Mouse (Mus musculus) forebrain, postnatal 0 days (tissue): ENCODE measurements around the gene Slc32a1. TPM values are rescaled to one million over a fixed set of nuclear protein-coding genes. Genes with fewer than 3 reads are reported as not detected.

Experiments
- ATAC-seq: fragments of 200-750 bp; cut with Nextera tagmentation; 2 replicates; pipeline ENCODE4 v1.8.0; 2017; ENCODE audit warnings: mild to moderate bottlenecking, moderate library complexity
- DNase-seq: peaks from one replicate; pipeline ENCODE4 v3.0.0-alpha.2; 2015
- H3K27ac ChIP-seq: fragments of 300-500 bp; sonication (generic); 2 replicates; pipeline ENCODE4 v1.5.1; 2014; ENCODE audit warnings: low read depth, mild to moderate bottlenecking, antibody characterized with exemption, low read length, moderate library complexity, mixed read lengths
- H3K27me3 ChIP-seq: fragments of 300-500 bp; sonication (generic); 2 replicates; pipeline ENCODE4 v1.6.1; 2014; ENCODE audit warnings: mild to moderate bottlenecking, low read length, mixed read lengths; ENCODE audit not compliant: insufficient read depth
- H3K36me3 ChIP-seq: fragments of 300-500 bp; sonication (generic); 2 replicates; pipeline ENCODE4 v1.6.1; 2014; ENCODE audit warnings: mild to moderate bottlenecking, moderate library complexity; ENCODE audit not compliant: insufficient read depth
- H3K4me1 ChIP-seq: fragments of 300-500 bp; sonication (generic); 2 replicates; pipeline ENCODE4 v1.6.1; 2014; ENCODE audit warnings: antibody characterized with exemption; ENCODE audit not compliant: insufficient read depth
- H3K4me2 ChIP-seq: fragments of 300-500 bp; sonication (generic); 2 replicates; pipeline ENCODE4 v1.6.1; 2014; ENCODE audit warnings: low read depth, mild to moderate bottlenecking, moderate library complexity
- H3K4me3 ChIP-seq: fragments of 300-500 bp; sonication (generic); 2 replicates; pipeline ENCODE4 v1.5.1; 2014; ENCODE audit warnings: low read depth, low read length, mixed read lengths
- H3K9ac ChIP-seq: fragments of 300-500 bp; sonication (generic); 2 replicates; pipeline ENCODE4 v1.6.1; 2014; ENCODE audit warnings: mild to moderate bottlenecking
- H3K9me3 ChIP-seq: fragments of 300-500 bp; sonication (generic); 2 replicates; pipeline ENCODE4 v1.6.1; 2016; ENCODE audit warnings: low read length
- CTCF ChIP-seq: sonication (generic); IDR thresholded peaks from 2 replicates; pipeline ENCODE4 v1.5.1; 2016; ENCODE audit warnings: antibody characterized with exemption, control low read depth, low read depth
- WGBS: fragments of 180-500 bp; shearing (Covaris S2); extraction: QIAGEN DNeasy Blood & Tissue Kit; methylation state at CpG from one replicate; pipeline ENCODE4 v1.1.7; 2014; 5-methylcytosine and 5-hydroxymethylcytosine counted together
- polyA plus RNA-seq: library from polyadenylated mRNA; unstranded; fragments of >200 nt; fragmentation: Nextera tagmentation; extraction: Ambion mirVana; gene quantifications from 2 replicates; pipeline ENCODE4 v1.2.1, GENCODE M21; 2015
- total RNA-seq: library from RNA; depleted of rRNA; stranded (reverse); fragments of >200 nt; gene quantifications from 2 replicates; pipeline ENCODE4 v1.2.3, GENCODE M21; 2014

The Slc32a1 gene
- total and polyA plus RNA-seq, 2 experiments from 2014 or later, result 10.8 to 37.4 TPM

- peak overlapping the region; percentile 43 for H3K4me3 ChIP-seq
- no peak for TF ChIP-seq CTCF
- H3K27ac ChIP-seq, result peak overlapping the region; percentile 89
- DNase-seq, result peak; percentile 88
- H3K27me3 ChIP-seq, result peaks cover 22% of the 10 kb centered on the region
- no peaks in the 10 kb centered on the region for H3K9me3 ChIP-seq
- no peaks in the 10 kb centered on the region for H3K4me1 ChIP-seq
- peak overlapping the region; percentile 55 for H3K4me2 ChIP-seq
- no peak for ATAC-seq
- H3K36me3 ChIP-seq, result no peaks in the 10 kb centered on the region
- 5% methylated on average over 10 of the region's 10 CpGs for WGBS
- H3K9ac ChIP-seq, result peak overlapping the region; percentile 60
These were observed 2.2 kb downstream of the Slc32a1 start for GRCm38 (mm10) chr2:158612671-158613250.

- Histone ChIP-seq H3K4me1 (no peaks in the 10 kb centered on the region), H3K9me3 (no peaks in the 10 kb centered on the region), H3K36me3 (no peaks in the 10 kb centered on the region), H3K4me3 (peak overlapping the region; percentile 43), H3K27ac (peak overlapping the region; percentile 89), H3K9ac (peak overlapping the region; percentile 60), H3K4me2 (peak overlapping the region; percentile 55), H3K27me3 (peaks cover 27% of the 10 kb centered on the region)
- peak; percentile 78 for TF ChIP-seq CTCF
- WGBS, result 3% methylated on average over 53 of the region's 53 CpGs
- DNase-seq (peak; percentile 90), ATAC-seq (peak; percentile 46)
These were observed 3.2 kb downstream of the Slc32a1 start for GRCm38 (mm10) chr2:158613541-158614417.

- no peak for ATAC-seq
These were observed 3.9 kb downstream of the Slc32a1 start for GRCm38 (mm10) chr2:158614418-158614955.

GRCm38 (mm10) chr2:158615161-158615680, 4.7 kb downstream of the Slc32a1 start:
- peak overlapping the region; percentile 55 for H3K4me2 ChIP-seq

More at GRCm38 (mm10) chr2:158614418-158614955, 3.9 kb downstream of the Slc32a1 start:
- Histone ChIP-seq H3K9me3 (no peaks in the 10 kb centered on the region), H3K4me2 (peak overlapping the region; percentile 55), H3K4me1 (no peaks in the 10 kb centered on the region), H3K27me3 (peaks cover 27% of the 10 kb centered on the region), H3K4me3 (peak overlapping the region; percentile 43), H3K36me3 (no peaks in the 10 kb centered on the region), H3K27ac (peak overlapping the region; percentile 45; the same call in 1 of the 2 replicates), H3K9ac (peak overlapping the region; percentile 41)
- peak; percentile 46 for DNase-seq
- 3% methylated on average over 47 of the region's 47 CpGs for WGBS
- no peak for TF ChIP-seq CTCF

GRCm38 (mm10) chr2:158615702-158616101, 5.1 kb downstream of the Slc32a1 start:
- no peaks in the 10 kb centered on the region for H3K36me3 ChIP-seq
- H3K4me3 ChIP-seq, result peak overlapping the region; percentile 43
- no peaks in the 10 kb centered on the region for H3K4me1 ChIP-seq
- peak overlapping the region; percentile 55 for H3K4me2 ChIP-seq
- peak overlapping the region; percentile 41 for H3K9ac ChIP-seq
- peak overlapping the region; percentile 62; the same call in 1 of the 2 replicates for H3K27ac ChIP-seq
- no peak for ATAC-seq
- DNase-seq, result peak; percentile 53
- no peaks in the 10 kb centered on the region for H3K9me3 ChIP-seq
- H3K27me3 ChIP-seq, result peaks cover 21% of the 10 kb centered on the region
- WGBS, result 3% methylated on average over 13 of the region's 13 CpGs
- no peak for TF ChIP-seq CTCF

More at GRCm38 (mm10) chr2:158615161-158615680, 4.7 kb downstream of the Slc32a1 start:
- H3K9ac ChIP-seq, result peak overlapping the region; percentile 41
- H3K36me3 ChIP-seq, result no peaks in the 10 kb centered on the region
- peak overlapping the region; percentile 43 for H3K4me3 ChIP-seq
- DNase-seq, result no peak
- no peaks in the 10 kb centered on the region for H3K4me1 ChIP-seq
- no peak for TF ChIP-seq CTCF
- H3K9me3 ChIP-seq, result no peaks in the 10 kb centered on the region
- no peak overlapping the region for H3K27ac ChIP-seq
- WGBS, result 2% methylated on average over 24 of the region's 24 CpGs
- ATAC-seq, result no peak
- H3K27me3 ChIP-seq, result peaks cover 25% of the 10 kb centered on the region

GRCm38 (mm10) chr2:158616296-158616695, 5.7 kb downstream of the Slc32a1 start:
- no peaks in the 10 kb centered on the region for H3K9me3 ChIP-seq

More at GRCm38 (mm10) chr2:158616296-158616695, 5.7 kb downstream of the Slc32a1 start:
- Histone ChIP-seq H3K27ac (peak overlapping the region; percentile 62), H3K4me1 (no peaks in the 10 kb centered on the region), H3K4me2 (peak overlapping the region; percentile 55), H3K27me3 (peaks cover 20% of the 10 kb centered on the region), H3K36me3 (no peaks in the 10 kb centered on the region), H3K4me3 (peak overlapping the region; percentile 43), H3K9ac (peak overlapping the region; percentile 41)
- ATAC-seq, result peak; percentile 80
- DNase-seq, result peak; percentile 75
- WGBS, result 2% methylated on average over 12 of the region's 12 CpGs
- no peak for TF ChIP-seq CTCF
